In genomic region chr10:95475923-95476322, GRCm38 (mm10) we compare ENCODE assay signal across 8 mouse cellular contexts. TPM values are rescaled to one million over a fixed set of nuclear protein-coding genes. Genes with fewer than 3 reads are reported as not detected.
DNase-seq lines count a peak whose midpoint lies in the region; ATAC-seq lines count a peak whose summit lies in the region.

No protein-coding gene starts in this region.

- no peak overlapping the region for H3K9ac ChIP-seq in forebrain, embryonic 14.5 days (ENCODE audit: low read length)
- H3K9ac ChIP-seq in hindbrain, embryonic 14.5 days: no peak overlapping the region

- ATAC-seq in forebrain, embryonic 14.5 days: peak; percentile 87
- ATAC-seq in hindbrain, embryonic 14.5 days (ENCODE audit: low FRiP score): peak; percentile 82
- peak; percentile 99 for ATAC-seq in megakaryocyte progenitor cell, adult 5-6 weeks (replicated peaks; ENCODE audit: poor library complexity)

- peaks cover 9% of the 10 kb centered on the region; the same call in 1 of the 2 replicates for H3K36me3 ChIP-seq in forebrain, embryonic 14.5 days (ENCODE audit: control insufficient read depth, insufficient read depth, low read length)
- H3K36me3 ChIP-seq in hindbrain, embryonic 14.5 days (replicated peaks; ENCODE audit: control insufficient read depth, insufficient read depth): peaks cover 6% of the 10 kb centered on the region; the same call in 1 of the 2 replicates

- 13% methylated on average over 10 of the region's 10 CpGs for WGBS in forebrain, embryonic 14.5 days
- 13% methylated on average over 10 of the region's 10 CpGs for WGBS in hindbrain, embryonic 14.5 days

- H3K27ac ChIP-seq in forebrain, embryonic 14.5 days (ENCODE audit: low read depth, low read length): no peak overlapping the region
- H3K27ac ChIP-seq in hindbrain, embryonic 14.5 days: no peak overlapping the region

- H3K4me1 ChIP-seq in forebrain, embryonic 14.5 days (ENCODE audit: control insufficient read depth, insufficient read depth, low read length): no peaks in the 10 kb centered on the region
- no peaks in the 10 kb centered on the region for H3K4me1 ChIP-seq in hindbrain, embryonic 14.5 days (replicated peaks; ENCODE audit: control insufficient read depth, insufficient read depth, low read length)

- H3K27me3 ChIP-seq in forebrain, embryonic 14.5 days (replicated peaks; ENCODE audit: control insufficient read depth, insufficient read depth, low read length): no peaks in the 10 kb centered on the region
- no peaks in the 10 kb centered on the region for H3K27me3 ChIP-seq in hindbrain, embryonic 14.5 days (ENCODE audit: control insufficient read depth, insufficient read depth, low read length)

- DNase-seq in Muller cell, postnatal 12 days (ENCODE audit: inconsistent ontology term): peak; percentile 51
- peak; percentile 67 for DNase-seq in c-Kit-positive CD71-positive TER-119-positive erythroid progenitor cells, embryonic 14.5 days (ENCODE audit: low spot score)
- DNase-seq in forebrain, embryonic 14.5 days (ENCODE audit: low spot score): peak; percentile 93
- peak; percentile 96 for DNase-seq in hindbrain, embryonic 14.5 days (ENCODE audit: low spot score)
- DNase-seq in layer of hippocampus, postnatal 25 days (ENCODE audit: extremely low spot score in 1 of 2, low spot score in 1 of 2): peak; percentile 76 to 96
- DNase-seq in right cerebral cortex, adult 2 months (ENCODE audit: low spot score in 2 of 2): peak; percentile 83 to 91
- peak; percentile 50 for DNase-seq in urinary bladder, postnatal 10 days (ENCODE audit: low spot score)

- no peaks in the 10 kb centered on the region for H3K9me3 ChIP-seq in forebrain, embryonic 14.5 days (replicated peaks; ENCODE audit: control insufficient read depth, low read length)
- no peaks in the 10 kb centered on the region for H3K9me3 ChIP-seq in hindbrain, embryonic 14.5 days (ENCODE audit: control insufficient read depth, low read length)

- H3K4me2 ChIP-seq in forebrain, embryonic 14.5 days (ENCODE audit: low read length): no peak overlapping the region
- H3K4me2 ChIP-seq in hindbrain, embryonic 14.5 days (replicated peaks): no peak overlapping the region

- no peak overlapping the region for H3K4me3 ChIP-seq in forebrain, embryonic 14.5 days (ENCODE audit: low read depth, low read length)
- H3K4me3 ChIP-seq in hindbrain, embryonic 14.5 days (replicated peaks; ENCODE audit: low read length): no peak overlapping the region

RNA-seq across cellular contexts. Expression of gene Mrpl42, which starts 25.8 kb away (rescaled TPM):
- 284 and 324 TPM in 2 replicates for polyA plus RNA-seq in forebrain, embryonic 14.5 days (2014; fragmentation: Nextera tagmentation; extraction: Ambion mirVana)
- polyA plus RNA-seq in hindbrain, embryonic 14.5 days (2014; fragmentation: Nextera tagmentation; extraction: Ambion mirVana): 261 and 297 TPM in 2 replicates
- total RNA-seq in layer of hippocampus, postnatal 25 days (2021): 10 to 100 TPM; 77.2 to 77.9 TPM
- 241 and 298 TPM in 2 replicates for total RNA-seq in megakaryocyte progenitor cell, adult 5-6 weeks (2015)
- total RNA-seq in megakaryocyte progenitor cell, adult 5-6 weeks (2017): 245 and 254 TPM in 2 replicates

RNA-seq across cellular contexts. Expression of gene Ube2n, which starts 39.0 kb away (rescaled TPM):
- 423 and 444 TPM in 2 replicates for polyA plus RNA-seq in forebrain, embryonic 14.5 days (2014; fragmentation: Nextera tagmentation; extraction: Ambion mirVana)
- 371 and 400 TPM in 2 replicates for polyA plus RNA-seq in hindbrain, embryonic 14.5 days (2014; fragmentation: Nextera tagmentation; extraction: Ambion mirVana)
- total RNA-seq in layer of hippocampus, postnatal 25 days (2021): 100 to 1,000 TPM; 186 to 197 TPM
- 425 and 475 TPM in 2 replicates for total RNA-seq in megakaryocyte progenitor cell, adult 5-6 weeks (2015)
- 133 and 146 TPM in 2 replicates for total RNA-seq in megakaryocyte progenitor cell, adult 5-6 weeks (2017)

RNA-seq across cellular contexts. Expression of gene Socs2, which starts 58.9 kb away (rescaled TPM):
- polyA plus RNA-seq in forebrain, embryonic 14.5 days (2014; fragmentation: Nextera tagmentation; extraction: Ambion mirVana): 145 and 148 TPM in 2 replicates
- polyA plus RNA-seq in hindbrain, embryonic 14.5 days (2014; fragmentation: Nextera tagmentation; extraction: Ambion mirVana): 133 and 138 TPM in 2 replicates
- 10 to 100 TPM; 34.7 to 42.2 TPM for total RNA-seq in layer of hippocampus, postnatal 25 days (2021)
- 1.0 TPM in 1 of 2 replicates, not detected in the other for total RNA-seq in megakaryocyte progenitor cell, adult 5-6 weeks (2015)
- 0.33 and 0.61 TPM in 2 replicates for total RNA-seq in megakaryocyte progenitor cell, adult 5-6 weeks (2017)

Comparison
In these comparisons a context has a peak if more than half of its experiments do, and no peak if none do; other contexts are left out.
1. RNA of gene Socs2, which starts 58.9 kb away (total RNA-seq): 34.7 to 42.2 TPM in layer of hippocampus, postnatal 25 days; 0.33 to 1.0 TPM in megakaryocyte progenitor cell, adult 5-6 weeks; every median in the first group is over 10 times any median in the second.
2. Peak in every context shown above with its lines, with median percentiles within 50 percentile points of each other: DNase-seq and ATAC-seq.